ENCODE assay signal across 8 mouse cellular contexts in genomic region chr7:24316567-24317092, GRCm38 (mm10). TPM values are rescaled to one million over a fixed set of nuclear protein-coding genes. Genes with fewer than 3 reads are reported as not detected.
DNase-seq lines count a peak whose midpoint lies in the region; ATAC-seq lines count a peak whose summit lies in the region.

TSS of gene Zfp94 (minus strand) at chr7:24316666.

- peak; percentile 96 to 98 for DNase-seq in adrenal gland, adult (ENCODE audit: inconsistent age in 2 of 2, low spot score in 1 of 2)
- peak; percentile 98 for DNase-seq in embryo, embryonic 10.5 days (ENCODE audit: low spot score)
- peak; percentile 93 for DNase-seq in gastrocnemius, postnatal 14 days
- DNase-seq in left cerebral cortex, postnatal 10 days (ENCODE audit: extremely low spot score in 1 of 2, low spot score in 2 of 2) = peak; percentile 95 to 97
- DNase-seq in right cerebral cortex, postnatal 25 days = peak; percentile 97
- DNase-seq in urinary bladder, postnatal 4 days (ENCODE audit: low spot score in 2 of 2) = peak; percentile 92

- peak; percentile 95 for ATAC-seq in inflammation-experienced regulatory T-cells, adult 6 months
- ATAC-seq in megakaryocyte-erythroid progenitor cell, adult 5-6 weeks (replicated peaks; ENCODE audit: low FRiP score, low TSS enrichment, poor library complexity, severe bottlenecking) = peak; percentile 95

- intact Hi-C loops in gastrocnemius, postnatal 14 days (cut with DNase I; ENCODE audit: low total_unique reads) = no loop called here
- intact Hi-C loops in left cerebral cortex, postnatal 10 days (cut with DNase I) = no loop called here

RNA-seq across cellular contexts. Expression of gene Zfp94, which starts in this region (rescaled TPM):
- total RNA-seq in gastrocnemius, postnatal 14 days (2021) = 1 to 10 TPM; 1.7 to 2.4 TPM
- polyA plus RNA-seq in inflammation-experienced regulatory T-cells, adult 6 months (2017; shearing (Covaris generic)) = 10 to 100 TPM in 2 of 3 experiments, 1 to 10 TPM in 1; 6.6 to 13.0 (median 12.6) TPM
- 10 to 100 TPM; 14.8 to 16.0 TPM for total RNA-seq in left cerebral cortex, postnatal 10 days (2021)
- total RNA-seq in megakaryocyte-erythroid progenitor cell, adult 5-6 weeks (2014; fragmentation: Nextera tagmentation) = 3.3 and 6.7 TPM in 2 replicates
- total RNA-seq in megakaryocyte-erythroid progenitor cell, adult 5-6 weeks (2017) = 3.0 and 4.4 TPM in 2 replicates

Comparison
In these comparisons a context has a peak if more than half of its experiments do, and no peak if none do; other contexts are left out.
1. Peak in every context shown above with its lines: DNase-seq and ATAC-seq.